Mouse (Mus musculus) lung, postnatal 0 days (tissue): ENCODE results near the gene Krt15.
A peak's percentile ranks its signal among the peaks of the same experiment; 100 is the strongest.

ENCODE experiments used
- CTCF ChIP-seq: IDR thresholded peaks from 2 replicates; pipeline ENCODE4 v1.5.1; 2016; ENCODE audit warnings: antibody characterized with exemption, mild to moderate bottlenecking
- EP300 ChIP-seq: IDR thresholded peaks from 2 replicates; pipeline ENCODE4 v1.6.1; 2016; ENCODE audit warnings: antibody characterized with exemption, mild to moderate bottlenecking, control low read depth

DNA sequence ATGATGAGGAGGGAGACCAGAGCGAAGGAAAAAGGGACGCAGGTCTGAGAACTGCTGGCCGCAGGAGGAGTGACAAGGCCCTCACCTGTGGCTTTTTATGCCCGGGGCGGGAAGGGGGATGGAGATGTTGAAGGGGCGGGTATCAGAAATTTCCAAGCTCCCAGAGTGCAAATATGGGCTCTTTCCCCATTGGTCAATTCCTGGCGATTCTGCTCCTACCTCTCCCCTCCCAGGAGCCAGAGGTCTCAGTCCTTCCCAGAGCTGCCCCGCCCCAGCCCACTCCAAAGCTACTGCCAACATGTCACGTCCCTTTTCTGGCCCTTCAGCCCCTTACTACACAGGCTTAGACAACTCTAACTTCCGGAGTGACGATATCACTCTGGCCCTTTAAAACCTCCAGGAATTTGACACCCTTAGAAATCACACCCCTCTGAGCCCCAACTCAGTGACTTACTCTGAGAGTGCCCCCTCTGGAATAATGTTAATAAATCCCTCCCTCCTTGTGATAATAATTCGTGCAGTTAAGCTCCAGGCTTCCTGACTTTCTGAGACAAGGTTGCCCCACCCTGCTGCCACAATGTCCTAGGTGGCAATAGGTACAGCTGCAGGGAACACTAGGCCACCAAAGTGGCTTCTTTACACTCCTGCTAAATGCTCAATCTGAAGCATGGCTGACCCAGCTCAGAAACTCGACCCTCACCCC lies 10.3 kb upstream of the Krt15 start:
- TF ChIP-seq CTCF (peak; percentile 12; the same call in 1 of the 2 replicates), EP300 (peak; percentile 90)
